Mouse (Mus musculus) G1E-ER4 (cell line): ENCODE measurements at regions not wholly inside any gene's neighbourhood (a gene's known extent, or its start where the extent isn't known, plus 50 kb on each side); places are given as distances from the start of the nearest gene placed in this dataset.

Source experiments
- GATA1 ChIP-seq: IDR thresholded peaks from one replicate; pipeline ENCODE4 v1.8.0; 2012; ENCODE audit warnings: low read length, inconsistent platforms

DNA sequence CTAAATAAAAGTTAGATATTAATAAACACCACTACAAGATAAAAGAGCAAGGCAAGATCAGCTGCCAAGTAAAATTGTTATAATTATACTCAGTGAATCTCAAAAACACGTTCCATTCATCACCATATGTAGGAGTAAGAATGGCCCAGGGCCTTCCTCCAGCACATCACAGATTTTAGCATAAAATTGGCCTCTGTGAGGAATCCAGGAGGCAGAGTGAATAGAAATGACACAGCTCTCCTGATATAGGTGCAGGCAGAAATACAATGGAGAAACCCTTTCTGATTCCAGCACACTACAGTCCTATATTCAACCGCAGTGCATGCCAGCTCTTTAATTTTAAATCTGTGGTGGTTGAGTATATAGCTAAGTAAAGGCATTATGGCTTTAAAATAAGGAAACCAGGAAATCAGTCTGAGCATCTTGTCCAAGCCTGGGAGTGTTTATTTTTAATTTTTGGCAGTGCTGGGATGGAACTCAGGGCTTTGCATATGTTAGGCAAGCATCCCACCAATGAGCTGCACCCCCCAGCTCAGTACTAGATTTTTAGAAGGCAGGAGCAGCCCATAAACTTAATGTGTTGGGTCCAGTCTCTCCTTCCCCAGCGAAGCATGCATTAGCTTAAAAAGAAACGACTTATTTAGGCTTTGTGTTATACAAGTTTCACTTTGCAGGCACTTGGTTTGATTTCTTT is 158.3 kb upstream of the Ptprz1 start:
- no peak for TF ChIP-seq GATA1

DNA sequence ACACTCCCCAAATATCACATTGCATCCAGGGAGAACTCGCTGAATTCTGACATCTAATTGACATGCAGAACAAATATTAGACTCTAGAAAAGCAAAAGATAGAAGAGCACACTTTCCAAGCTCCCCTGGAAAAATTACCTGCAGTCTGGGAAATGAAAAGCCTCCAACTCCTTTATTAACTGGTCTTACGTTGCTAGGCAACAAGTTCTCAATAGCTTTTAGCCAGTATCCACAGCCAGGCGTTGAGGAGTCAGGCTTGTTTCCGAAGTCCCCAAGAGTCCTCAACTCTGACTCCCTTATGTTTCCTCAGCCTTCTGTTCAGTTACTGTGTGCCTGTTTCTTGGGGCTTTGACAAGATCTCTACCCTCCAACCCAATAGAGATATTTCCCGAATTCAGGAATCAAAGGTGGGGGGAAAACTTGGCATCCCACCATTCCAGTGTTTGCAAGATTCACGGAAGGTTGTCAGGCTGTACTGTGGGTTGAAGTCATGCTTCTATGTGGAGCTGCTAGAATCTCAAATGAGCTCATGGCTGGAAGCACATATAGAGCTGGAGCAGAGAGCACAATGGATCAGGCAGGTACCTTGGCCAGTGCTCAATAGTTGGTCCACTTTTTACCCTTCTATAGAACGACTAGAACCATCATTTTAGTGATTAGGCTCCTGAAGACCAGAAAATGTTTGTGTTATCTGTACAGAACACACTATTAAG is 159.0 kb upstream of the Ptprz1 start:
- no peak for TF ChIP-seq GATA1

DNA sequence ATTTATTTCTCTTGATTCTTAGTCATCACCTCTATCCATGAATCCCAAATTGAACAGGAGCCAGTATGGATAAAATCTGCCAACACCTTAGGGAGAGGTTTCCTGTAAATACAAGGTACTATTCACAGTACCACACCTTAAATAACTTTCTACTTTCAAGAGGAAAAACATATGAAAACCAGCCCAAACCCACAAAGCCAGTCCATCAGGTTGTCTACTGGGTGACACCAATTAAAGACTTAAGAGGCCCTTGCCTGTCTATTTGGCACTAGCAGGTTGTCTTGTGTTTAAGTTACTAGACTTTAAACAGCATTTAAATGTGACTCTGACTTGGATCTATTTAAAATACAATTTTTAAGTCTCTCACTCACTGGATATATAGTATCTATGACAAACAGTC is 177.1 kb upstream of the Ptprz1 start:
- TF ChIP-seq GATA1, result no peak

DNA sequence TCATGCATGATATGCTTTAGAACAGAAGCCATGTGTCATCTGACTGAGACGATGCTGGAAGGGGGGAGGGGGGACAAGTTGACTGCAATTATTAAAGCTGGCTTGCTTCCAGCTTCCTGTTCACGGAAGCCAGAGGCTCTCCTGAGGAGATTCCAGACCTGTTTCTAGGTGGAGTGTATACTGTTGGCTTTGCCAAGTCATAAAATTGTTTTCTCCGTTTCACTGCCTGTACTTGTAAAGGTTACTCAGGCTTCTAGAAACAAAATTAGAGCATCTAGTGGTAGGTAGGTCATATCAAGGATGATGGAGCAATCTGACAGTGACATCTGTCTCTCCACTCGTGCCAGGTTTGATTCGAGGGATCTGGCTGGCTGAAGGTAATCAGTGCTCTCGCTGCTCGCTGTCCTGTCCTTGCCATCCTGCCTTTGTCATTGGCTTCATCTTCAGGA is 186.6 kb upstream of the Ptprz1 start:
- no peak for TF ChIP-seq GATA1

DNA sequence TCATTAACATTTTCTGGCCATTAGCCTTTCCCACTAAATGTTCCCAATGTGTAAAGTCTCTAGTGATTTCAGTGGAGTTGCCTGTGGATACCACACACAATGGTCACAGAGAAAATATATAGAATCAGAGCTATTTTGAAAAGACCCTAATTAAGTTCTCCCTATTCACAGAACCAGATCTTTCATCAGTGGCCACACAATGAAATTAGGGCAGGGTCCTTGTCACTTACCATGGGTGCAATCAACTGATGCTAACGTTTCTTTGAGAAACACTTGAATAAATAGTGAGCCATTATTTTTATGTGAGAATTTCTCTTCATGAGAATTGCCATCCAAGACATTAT is 200.7 kb upstream of the Ptprz1 start:
- TF ChIP-seq GATA1, result no peak

DNA sequence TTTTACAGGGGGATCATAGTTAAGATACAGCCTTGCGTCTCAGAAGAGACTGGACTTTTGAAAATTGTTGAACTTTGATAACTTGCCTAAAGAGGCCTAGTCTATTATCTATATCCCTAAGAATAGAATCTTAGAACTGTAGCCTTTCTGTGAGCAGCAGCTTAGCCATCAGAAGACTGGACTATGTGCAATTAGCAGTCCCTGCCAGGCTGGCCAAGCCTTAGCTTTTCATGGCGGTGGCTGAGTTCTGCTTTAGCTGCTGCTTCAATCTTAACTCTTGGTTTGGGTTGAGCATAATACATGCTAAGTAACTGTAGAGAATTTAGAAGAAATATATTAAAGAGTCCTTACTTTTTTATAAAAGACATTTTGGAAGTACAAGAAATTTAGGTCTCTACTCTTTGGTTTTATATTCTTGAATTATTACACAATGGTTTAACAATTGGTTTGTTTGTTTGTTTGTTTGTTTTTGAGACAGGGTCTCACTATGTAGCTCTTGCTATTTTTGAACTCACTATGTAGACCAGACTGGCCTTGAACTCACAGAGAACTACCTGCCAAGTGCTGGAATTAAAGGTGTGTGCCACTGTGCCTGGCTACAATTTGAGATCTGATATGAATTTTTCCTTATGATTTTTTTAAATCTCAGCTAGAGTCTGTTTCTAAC is 201.2 kb upstream of the Ptprz1 start:
- TF ChIP-seq GATA1, result no peak

DNA sequence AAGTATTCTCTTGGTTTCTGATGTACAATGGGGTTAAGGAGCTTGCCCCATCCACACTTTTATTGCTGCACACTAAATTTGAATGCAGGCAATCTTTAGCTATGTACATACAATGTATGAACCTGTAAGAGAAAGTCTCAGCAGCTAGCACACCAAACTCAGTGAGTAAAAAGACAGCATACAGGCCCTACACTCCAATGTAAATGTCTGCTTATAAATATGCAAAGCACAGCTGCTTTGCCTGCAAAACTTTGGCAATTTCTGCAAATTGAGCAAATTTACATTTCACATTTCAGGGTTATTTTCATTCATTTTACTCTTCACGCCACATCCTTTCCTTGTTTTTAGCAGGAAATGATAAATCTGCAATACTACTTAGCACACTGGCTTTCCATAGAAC is 203.8 kb upstream of the Ptprz1 start:
- TF ChIP-seq GATA1, result no peak

DNA sequence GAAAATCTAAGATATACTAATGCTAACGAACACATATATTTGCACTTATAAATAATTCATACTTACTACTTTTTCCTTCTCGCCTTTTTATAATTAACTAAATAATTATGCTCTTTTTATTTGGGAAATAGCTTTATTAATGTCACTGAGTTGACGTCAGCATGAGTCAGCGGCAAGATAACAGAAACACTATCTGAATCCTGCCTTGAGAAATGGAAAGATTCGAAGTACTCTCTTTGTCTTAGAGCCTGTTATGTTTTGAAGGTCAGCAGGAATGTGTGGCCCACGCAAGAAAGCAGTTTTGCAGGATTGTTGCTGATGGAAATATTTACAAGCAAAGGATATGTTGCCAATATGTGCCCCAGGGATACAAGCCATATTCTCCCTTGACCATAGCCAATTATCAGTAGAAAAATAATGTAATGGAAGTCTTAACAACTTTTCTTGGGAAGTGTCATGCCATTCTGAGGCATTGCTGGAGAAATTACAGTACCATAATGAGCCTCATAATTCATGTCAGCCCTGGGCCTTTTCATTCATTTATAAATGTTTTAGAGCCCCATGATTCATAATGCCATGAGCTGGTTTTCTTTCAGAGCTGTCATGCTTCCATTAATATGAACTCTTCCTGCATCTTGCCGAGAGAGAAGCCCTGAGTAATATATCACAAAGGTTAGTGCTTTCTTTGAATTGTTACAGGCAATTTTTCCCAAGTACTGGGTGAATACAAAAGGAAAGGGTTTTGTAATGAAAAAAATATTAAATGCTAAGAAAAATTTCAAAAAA is 206.9 kb upstream of the Ptprz1 start:
- no peak for TF ChIP-seq GATA1

DNA sequence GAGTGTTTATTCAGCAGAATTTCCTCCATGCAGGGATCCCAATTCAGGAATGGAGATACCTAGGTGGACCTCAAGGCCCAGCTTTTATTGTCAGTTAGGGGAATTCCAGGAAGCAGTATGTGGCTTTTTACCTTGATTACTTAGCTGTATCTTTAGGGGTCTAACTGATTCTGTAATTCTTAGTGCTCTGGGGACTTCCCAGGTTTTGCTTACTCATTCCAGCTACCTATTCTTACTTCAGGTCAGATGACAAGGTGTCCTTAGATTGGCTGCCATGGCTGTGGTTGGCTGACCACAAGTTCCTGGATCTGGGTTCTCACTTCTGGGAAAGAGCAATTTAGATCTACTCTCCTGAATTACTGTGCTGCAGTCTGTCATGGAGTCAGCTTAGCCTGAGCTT is 235.2 kb upstream of the Ptprz1 start:
- TF ChIP-seq GATA1, result no peak

DNA sequence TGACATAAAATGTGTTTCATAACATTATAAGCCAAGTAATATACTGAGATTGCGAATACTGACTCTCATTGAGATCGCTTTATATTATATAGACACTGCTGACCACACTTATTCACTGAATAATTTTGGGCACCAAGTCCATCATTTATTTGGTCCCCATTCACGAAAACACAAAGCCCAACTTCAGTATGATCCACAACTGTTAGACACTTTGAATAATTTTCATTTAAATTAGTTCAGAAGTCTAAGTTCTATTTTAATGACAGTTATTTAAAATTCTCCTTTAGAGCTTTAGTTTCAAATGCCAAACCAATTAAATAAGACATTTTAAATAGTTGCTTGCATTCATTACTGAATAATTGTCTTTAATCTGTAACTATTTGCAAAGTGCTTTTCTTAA is 240.2 kb upstream of the Ptprz1 start:
- no peak for TF ChIP-seq GATA1

DNA sequence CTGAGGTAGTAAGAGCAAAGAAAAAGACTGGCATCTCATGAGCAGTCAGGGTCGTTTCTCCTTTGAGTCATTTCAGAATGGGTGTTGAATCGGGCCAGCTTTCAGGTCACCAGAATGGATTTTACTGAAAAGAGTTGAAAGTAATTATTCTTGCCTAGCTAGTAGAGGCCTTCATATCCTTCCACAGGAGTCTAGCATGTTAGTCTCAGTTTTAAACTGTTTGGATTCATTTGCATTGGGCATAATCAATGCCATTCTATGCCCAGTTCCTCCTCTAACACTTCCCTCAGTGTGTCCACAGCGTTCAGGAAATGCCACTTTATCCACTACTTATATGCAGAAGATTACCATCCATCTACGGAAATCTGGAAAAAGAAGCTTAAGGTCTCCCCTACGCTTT is 240.6 kb upstream of the Ptprz1 start:
- TF ChIP-seq GATA1, result no peak

DNA sequence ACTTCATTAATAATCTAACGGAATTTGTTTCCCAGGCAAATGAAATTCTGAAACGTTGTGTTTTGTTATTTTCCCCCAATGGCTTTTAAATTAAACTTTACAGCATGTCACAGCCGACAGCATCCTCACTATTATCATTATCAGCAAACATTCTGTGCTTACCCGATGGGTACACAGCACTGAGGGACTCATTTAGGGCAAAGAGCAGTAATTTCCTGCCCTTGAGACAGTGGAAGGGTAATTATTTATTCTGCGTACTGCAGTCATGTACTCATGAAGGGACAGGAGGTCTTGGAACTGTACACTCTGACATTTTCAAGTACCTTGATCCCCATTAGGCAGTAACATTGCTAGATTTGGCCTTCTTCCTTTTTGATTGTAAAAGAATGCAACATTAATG is 235.5 kb upstream of the Fam3c start:
- no peak for TF ChIP-seq GATA1

DNA sequence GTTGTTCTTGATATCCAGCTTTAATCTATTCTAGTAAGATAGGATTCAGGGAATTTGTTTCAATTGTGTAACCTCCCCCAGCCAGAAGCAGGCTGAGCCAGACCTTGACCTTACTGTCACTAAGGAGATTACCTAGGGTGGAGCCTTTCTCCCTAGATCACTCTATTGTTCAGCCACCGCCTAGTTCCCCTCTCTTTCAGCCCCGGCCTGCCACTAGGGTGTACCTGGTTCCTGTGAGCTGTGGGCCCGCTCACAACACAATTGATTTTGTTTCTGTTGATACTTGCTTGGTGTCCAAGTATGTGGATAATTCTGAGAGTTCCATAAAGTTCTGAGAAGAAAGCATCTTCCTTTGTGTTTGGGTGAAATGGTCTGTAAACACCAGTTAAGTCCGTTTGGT is 228.8 kb upstream of the Fam3c start:
- no peak for TF ChIP-seq GATA1

DNA sequence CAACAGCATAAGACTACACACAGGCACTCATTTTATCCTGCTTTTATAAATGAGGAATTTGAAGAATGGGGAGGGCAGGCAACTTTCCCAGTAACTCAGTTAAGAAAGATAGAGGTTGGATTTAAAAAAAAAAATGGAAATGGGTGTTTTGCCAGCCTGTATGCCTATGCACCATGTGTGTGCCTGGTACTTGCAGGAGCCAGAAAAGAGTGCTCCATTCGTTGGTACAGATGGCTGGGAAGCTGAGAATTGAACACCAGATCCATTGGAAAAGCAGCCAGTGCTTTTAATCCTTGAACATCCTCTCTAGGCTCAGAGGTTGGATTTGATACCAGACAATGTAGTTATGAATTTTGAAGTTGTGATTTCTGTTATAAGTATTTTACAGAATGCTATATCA is 216.9 kb upstream of the Fam3c start:
- TF ChIP-seq GATA1, result no peak

DNA sequence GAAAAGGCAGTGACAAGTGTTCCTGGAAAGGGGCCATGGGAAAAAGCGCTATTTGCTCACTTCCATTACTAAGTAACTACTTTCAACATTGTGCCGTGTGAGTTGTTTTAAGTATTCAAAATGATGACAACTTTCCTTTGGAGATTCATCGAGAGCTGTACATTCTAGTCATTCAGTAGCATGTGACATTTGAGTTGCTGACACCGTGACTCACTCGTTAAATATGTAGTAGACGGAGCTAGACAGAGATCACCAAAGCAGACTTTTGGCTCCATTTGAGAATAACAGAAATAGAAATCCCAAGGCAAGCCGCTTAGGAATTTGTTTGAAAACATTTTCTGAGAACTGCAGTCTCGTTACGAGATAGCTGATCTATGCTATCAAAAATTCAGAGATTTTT is 211.8 kb upstream of the Fam3c start:
- TF ChIP-seq GATA1, result no peak
